Mouse (Mus musculus) lung, postnatal 0 days (tissue): ENCODE data around the gene Nmnat2.

ENCODE experiments used
- CTCF ChIP-seq: IDR thresholded peaks from 2 replicates; pipeline ENCODE4 v1.5.1; 2016; ENCODE audit warnings: antibody characterized with exemption, mild to moderate bottlenecking
- EP300 ChIP-seq: IDR thresholded peaks from 2 replicates; pipeline ENCODE4 v1.6.1; 2016; ENCODE audit warnings: antibody characterized with exemption, mild to moderate bottlenecking, control low read depth

- TF ChIP-seq CTCF (no peak), EP300 (no peak)
Measured at GRCm38 (mm10) chr1:153111596-153111995, 156.8 kb downstream of the Nmnat2 start.
